Mouse (Mus musculus): ENCODE measurements at regions not wholly inside any gene's neighbourhood (a gene's known extent, or its start where the extent isn't known, plus 50 kb on each side); places are given as distances from the start of the nearest gene placed in this dataset.
"Not testable (repeated sequence)": the region's sequence is repeated elsewhere in the genome, so short reads cannot be mapped to it uniquely, and the experiment has no call there.

DNA sequence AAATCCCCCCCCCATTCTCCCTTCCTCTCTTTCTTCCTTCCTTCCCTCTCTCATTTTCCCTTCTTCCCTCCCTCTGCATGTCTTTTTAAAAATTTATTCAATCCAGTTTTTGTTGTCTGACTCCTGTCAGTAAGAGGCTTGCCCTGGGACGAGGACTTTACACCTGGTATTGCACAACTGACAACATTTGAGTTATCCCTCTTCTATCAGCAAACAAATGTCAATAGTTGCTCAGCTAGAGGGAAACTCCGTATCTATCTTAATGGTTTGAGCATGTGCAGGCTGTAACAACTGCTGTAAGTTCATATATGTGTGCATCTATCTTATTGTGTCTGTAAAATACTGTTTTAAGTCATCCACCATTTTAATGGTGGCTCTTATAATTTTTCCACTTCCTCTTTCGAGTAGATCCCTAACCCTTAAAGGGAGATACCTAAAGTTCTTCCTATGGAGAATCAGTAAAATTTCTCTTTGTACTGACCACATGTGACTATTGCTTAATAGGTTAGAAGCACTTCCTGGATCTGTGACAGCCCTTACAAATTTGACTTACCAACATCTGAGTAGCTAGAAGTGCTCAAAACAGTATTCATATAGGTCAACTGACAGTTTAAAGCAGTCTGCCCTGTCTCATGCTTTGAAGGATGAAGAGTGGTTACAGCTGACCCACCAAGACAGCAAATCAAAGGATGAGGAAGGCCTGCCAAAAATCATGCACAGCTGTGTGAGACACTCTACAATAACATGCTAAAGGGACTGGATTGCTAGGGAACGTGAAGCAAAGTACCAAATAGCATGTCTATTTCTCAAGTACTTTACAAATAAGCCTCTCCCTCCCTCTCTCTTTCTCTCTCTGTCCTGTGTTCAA, 231.0 kb upstream of the Mpdz start:
- intact Hi-C loops (cut with DNase I) = no loop called here
- Histone ChIP-seq H3K4me3 (no peak overlapping the region), H3K27ac (no peak overlapping the region)
- TF ChIP-seq CTCF (IDR thresholded peaks at IDR 0.05) = no peak
- no peak for DNase-seq

GRCm38 (mm10) chr4:81671986-81672385, 229.4 kb upstream of the Mpdz start:
- Histone ChIP-seq H3K4me3 (no peak overlapping the region), H3K27ac (no peak overlapping the region)
- intact Hi-C loops (cut with DNase I) = no loop called here
- DNase-seq = no peak
- no peak for TF ChIP-seq CTCF (IDR thresholded peaks at IDR 0.05)

- Histone ChIP-seq H3K27ac (no peak overlapping the region), H3K4me3 (no peak overlapping the region)
- intact Hi-C loops (cut with DNase I) = no loop called here
- no peak for TF ChIP-seq CTCF (IDR thresholded peaks at IDR 0.05)
- peak; percentile 38 for DNase-seq
Observed at GRCm38 (mm10) chr4:81669181-81669580, 226.6 kb upstream of the Mpdz start.

DNA sequence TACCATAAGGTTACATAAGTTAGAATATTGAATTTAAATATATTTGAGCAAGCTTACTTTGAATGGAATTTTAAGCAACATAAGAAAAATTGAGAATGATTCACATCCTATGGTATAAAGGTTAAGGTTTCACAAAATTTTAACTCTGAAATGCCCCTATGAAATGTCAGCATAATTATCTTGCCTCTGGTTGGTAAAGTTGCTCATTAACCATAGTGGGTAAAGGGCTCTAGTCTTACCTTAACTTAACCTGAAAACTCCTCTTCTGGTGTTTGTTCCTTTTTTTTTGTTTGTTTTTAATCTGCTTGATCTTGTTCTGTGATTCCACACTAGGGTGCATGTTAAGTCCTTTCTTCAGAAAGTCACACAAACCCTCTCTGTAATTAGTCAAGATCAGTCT, 218.5 kb upstream of the Mpdz start:
- DNase-seq = no peak
- intact Hi-C loops (cut with DNase I) = no loop called here
- Histone ChIP-seq H3K4me3 (no peak overlapping the region), H3K27ac (no peak overlapping the region)
- no peak for TF ChIP-seq CTCF (IDR thresholded peaks at IDR 0.05)

DNA sequence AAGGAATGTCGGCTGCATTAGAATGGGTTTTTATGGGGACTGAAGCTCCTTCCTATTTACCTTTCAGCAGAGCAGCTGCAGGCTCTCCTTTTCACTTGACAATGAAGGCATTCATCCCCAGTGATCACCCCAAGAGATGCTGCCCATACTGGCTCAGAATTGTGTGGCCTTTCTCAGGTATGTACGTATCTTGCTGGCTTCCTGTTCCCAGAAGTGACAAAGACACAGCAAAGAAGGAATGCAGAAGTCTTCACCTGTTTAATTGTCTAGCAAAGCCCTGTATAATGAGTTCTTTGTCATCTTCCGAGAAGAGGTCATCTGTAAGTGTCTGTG, 185.8 kb upstream of the Mpdz start:
- intact Hi-C loops (cut with DNase I) = no loop called here
- no peak for DNase-seq
- no peak for TF ChIP-seq CTCF (IDR thresholded peaks at IDR 0.05)
- Histone ChIP-seq H3K4me3 (no peak overlapping the region), H3K27ac (no peak overlapping the region)

DNA sequence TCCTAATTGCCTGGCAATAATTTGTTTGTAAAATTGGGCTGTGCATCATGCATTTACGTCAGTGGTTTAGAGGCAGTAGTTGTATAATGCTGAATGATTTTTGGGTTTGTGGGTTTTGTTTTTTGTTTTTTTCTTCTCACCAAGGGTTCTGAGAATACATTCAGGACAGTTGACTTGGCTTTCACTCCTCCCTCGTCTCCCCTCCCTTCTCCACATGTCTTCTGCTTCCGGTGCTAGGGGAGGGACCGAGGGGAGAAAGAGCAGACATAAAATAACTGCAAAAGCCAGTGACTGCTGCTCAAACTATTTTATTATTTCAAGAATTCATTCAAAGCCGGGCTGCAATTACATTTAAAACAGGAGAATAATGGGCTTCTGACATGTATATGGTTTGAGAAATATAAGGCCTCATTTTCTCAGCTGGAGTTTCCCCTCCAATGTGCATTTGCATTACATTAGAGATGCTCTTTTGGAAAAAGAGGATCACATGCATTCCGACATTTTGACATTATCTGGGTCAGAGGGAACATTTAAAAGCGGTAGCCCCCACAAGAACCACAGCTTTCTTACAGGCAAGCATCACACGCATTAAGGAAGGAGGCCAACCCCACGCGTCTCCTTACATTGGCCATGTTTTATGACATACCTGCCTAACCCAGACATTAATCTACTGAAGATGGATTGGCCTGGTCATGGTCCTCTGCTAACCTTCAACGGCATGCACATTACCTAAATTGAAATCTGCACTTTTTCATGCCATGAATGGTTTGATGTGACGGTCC, 185.3 kb upstream of the Mpdz start:
- Histone ChIP-seq H3K4me3 (no peak overlapping the region), H3K27ac (no peak overlapping the region)
- no peak for TF ChIP-seq CTCF (IDR thresholded peaks at IDR 0.05)
- DNase-seq = no peak
- intact Hi-C loops (cut with DNase I) = no loop called here

DNA sequence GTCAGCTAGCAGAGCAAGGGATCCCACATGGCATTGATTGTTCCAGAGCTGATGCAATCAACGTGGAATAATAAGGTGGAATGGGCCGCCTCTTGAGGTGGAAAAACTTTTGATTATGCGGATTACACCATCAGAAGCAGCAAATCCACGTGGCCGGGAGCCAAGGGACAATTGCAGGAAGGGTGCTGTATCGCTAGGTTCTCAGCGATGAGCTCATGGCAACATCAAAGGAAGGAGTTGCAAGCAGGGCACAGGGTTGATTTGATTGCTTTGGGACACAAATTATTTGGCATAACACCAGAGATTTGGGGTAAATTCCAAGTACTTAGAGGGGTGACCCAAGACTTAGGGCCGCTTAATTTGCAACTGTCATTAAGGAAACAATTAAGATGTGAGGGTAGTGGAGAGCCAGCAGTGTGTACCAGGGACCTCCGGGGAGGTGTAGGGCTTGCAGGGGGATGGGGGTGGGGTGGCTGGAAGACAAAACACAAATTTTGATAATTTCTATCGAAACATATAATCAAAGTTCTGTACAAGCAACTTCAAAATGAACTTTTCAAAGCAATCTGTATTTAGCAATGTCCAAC, 182.8 kb upstream of the Mpdz start:
- H3K4me3 ChIP-seq = no peak overlapping the region
- H3K27ac ChIP-seq = no peak overlapping the region
- peak; percentile 41 for DNase-seq
- TF ChIP-seq CTCF (IDR thresholded peaks at IDR 0.05) = no peak
- intact Hi-C loops (cut with DNase I) = no loop called here

DNA sequence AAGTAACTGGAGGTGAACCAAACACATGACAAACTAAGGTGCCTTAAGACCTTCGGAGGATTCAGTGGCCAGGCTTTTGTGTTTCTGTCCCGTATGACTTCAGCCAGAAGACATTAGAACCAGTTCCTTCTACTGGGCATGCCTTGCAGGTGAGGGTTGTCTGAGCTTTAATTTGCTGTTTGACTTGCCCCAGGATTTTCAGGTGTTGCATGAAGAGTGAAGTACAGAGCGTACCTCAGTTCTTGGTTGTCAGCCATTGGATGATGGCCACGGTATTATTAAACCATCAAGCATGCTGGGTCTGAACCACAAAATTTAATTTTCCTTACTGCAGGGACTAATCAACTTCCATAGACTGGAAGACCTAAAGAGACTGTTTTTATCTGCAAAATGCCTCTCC, 181.5 kb upstream of the Mpdz start:
- H3K27ac ChIP-seq = no peak overlapping the region
- no peak for DNase-seq
- no peak for TF ChIP-seq CTCF (IDR thresholded peaks at IDR 0.05)
- H3K4me3 ChIP-seq = no peak overlapping the region
- intact Hi-C loops (cut with DNase I) = no loop called here

DNA sequence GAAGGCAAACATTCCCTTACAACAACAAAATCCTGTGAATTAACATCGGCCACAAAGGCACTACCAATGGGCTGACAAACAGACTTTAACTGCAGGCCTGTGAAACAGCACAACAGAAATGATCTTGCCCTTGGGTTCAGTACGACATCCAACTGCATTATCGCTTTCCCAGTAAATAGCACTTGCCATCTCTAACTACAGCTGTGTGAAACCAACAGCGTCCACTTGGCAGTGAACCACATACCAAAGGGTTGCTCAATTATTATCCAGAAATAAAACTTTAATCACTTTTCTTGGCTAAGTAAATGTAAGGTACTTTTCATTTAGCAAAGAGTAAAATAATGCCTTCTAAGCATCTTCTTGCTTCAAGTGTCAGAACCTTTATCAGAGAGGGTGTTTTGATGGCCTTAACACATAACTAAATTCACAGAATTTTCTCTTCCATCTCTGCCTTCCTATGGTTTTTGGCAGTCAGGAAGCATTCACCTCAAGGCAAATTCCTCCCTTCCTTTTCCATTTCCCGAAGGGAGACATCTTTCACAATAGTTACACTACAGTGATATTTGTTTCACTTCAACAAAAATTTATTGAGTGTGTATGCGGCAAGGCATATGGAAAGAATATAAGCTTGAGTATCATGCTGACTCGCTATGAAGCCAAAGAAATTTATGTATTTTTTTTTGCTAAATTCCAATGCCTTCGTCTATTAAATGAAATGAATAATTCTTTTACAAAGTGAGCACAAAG, 178.9 kb upstream of the Mpdz start:
- Histone ChIP-seq H3K27ac (peak overlapping the region; percentile 49), H3K4me3 (no peak overlapping the region)
- no peak for TF ChIP-seq CTCF (IDR thresholded peaks at IDR 0.05)
- peak; percentile 49 for DNase-seq
- intact Hi-C loops (cut with DNase I) = no loop called here

DNA sequence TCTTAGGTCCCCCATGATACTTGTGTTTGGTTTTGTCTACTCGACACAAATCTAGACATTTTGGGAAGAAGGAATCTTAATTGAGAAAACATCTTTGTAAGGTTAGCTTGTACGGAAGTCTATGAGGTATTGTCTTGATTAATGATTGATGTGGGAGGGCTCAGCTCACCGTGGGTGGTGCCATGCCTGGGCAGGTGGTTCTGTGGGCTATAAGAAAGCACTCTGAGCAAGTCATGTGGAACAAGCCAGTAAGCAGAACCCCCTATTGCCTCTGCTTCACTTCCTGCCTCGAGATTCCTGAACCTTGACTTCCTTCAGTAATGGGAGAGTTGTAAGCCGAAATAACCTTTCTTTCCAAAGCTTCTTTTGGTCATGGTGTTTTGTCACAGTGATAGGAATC, 174.6 kb upstream of the Mpdz start:
- TF ChIP-seq CTCF (IDR thresholded peaks at IDR 0.05) = no peak
- no peak overlapping the region for H3K27ac ChIP-seq
- no peak for DNase-seq
- intact Hi-C loops (cut with DNase I) = no loop called here
- H3K4me3 ChIP-seq = no peak overlapping the region

GRCm38 (mm10) chr4:81611191-81611590, 168.6 kb upstream of the Mpdz start:
- peak overlapping the region; percentile 48; the same call in 1 of the 2 replicates for H3K27ac ChIP-seq
- TF ChIP-seq CTCF (IDR thresholded peaks at IDR 0.05) = no peak
- no peak for DNase-seq
- no peak overlapping the region for H3K4me3 ChIP-seq
- intact Hi-C loops (cut with DNase I) = no loop called here

DNA sequence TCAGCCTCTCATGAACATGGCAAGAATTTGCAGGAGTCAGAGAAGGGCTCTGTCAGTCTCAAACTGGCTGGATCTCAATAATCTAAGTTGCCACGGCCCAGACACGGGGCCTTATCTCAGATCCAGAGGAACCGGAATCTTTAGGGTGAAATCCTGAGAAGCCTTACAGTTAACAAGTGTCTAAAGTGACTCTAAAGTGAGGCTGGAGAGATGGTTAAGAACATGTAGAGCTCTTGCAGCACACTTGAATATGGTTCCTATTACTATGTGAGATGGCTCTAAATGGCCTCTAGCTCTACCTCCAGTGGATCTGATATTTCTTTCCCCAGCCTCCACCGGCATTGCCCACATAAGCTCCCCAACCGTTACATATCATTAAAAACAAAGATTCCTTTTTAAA, 157.8 kb upstream of the Mpdz start:
- TF ChIP-seq CTCF (IDR thresholded peaks at IDR 0.05) = no peak
- intact Hi-C loops (cut with DNase I) = no loop called here
- Histone ChIP-seq H3K4me3 (no peak overlapping the region), H3K27ac (no peak overlapping the region)
- no peak for DNase-seq

- Histone ChIP-seq H3K27ac (no peak overlapping the region), H3K4me3 (no peak overlapping the region)
- intact Hi-C loops (cut with DNase I) = no loop called here
- TF ChIP-seq CTCF (IDR thresholded peaks at IDR 0.05) = no peak
- no peak for DNase-seq
Observed at GRCm38 (mm10) chr4:81597390-81597789, 154.8 kb upstream of the Mpdz start.

GRCm38 (mm10) chr4:81593431-81593830, 150.8 kb upstream of the Mpdz start:
- intact Hi-C loops (cut with DNase I); DNase-seq; H3K4me3 ChIP-seq; H3K27ac ChIP-seq: not testable (repeated sequence)

All from gastrocnemius, adult 2 months (tissue).